Mouse (Mus musculus) lung, adult 2 months (tissue): ENCODE data around the gene Shisal1. TPM values are rescaled to one million over a fixed set of nuclear protein-coding genes. Genes with fewer than 3 reads are reported as not detected.

Experiments
- DNase-seq: peaks from one replicate; pipeline ENCODE4 v3.0.0; 2022
- H3K4me1 ChIP-seq: fragments of 200-500 bp; 2 replicates; pipeline ENCODE4 v1.6.1; 2011; ENCODE audit warnings: low read length; ENCODE audit not compliant: control insufficient read depth, insufficient read depth
- H3K4me3 ChIP-seq: fragments of 200-500 bp; replicated peaks from 2 replicates; pipeline ENCODE3; 2011; ENCODE audit warnings: low read depth, mild to moderate bottlenecking, control low read depth, low read length; ENCODE audit errors: extremely low read depth
- CTCF ChIP-seq: fragments of 200-500 bp; IDR thresholded peaks from 2 replicates; pipeline ENCODE4 v1.5.1; 2011; ENCODE audit warnings: mild to moderate bottlenecking, low read length, control low read depth; ENCODE audit not compliant: insufficient read depth
- POLR2A ChIP-seq: fragments of 200-500 bp; IDR thresholded peaks from 2 replicates; pipeline ENCODE4 v1.6.1; 2011; ENCODE audit warnings: low read depth, mild to moderate bottlenecking, control low read depth, low read length, borderline replicate concordance; ENCODE audit errors: extremely low read depth
- WGBS: fragments of 180-500 bp; shearing (Covaris S2); methylation state at CpG from one replicate; pipeline ENCODE4 v1.1.7; 2018; 5-methylcytosine and 5-hydroxymethylcytosine counted together
- polyA plus RNA-seq: library from polyadenylated mRNA; depleted of rRNA; stranded (reverse); fragments of >200 nt; gene quantifications from 2 replicates; pipeline ENCODE4 v1.2.3, GENCODE M21; 2012

The Shisal1 gene
- polyA plus RNA-seq, 1 experiment: 9.4 TPM

DNA sequence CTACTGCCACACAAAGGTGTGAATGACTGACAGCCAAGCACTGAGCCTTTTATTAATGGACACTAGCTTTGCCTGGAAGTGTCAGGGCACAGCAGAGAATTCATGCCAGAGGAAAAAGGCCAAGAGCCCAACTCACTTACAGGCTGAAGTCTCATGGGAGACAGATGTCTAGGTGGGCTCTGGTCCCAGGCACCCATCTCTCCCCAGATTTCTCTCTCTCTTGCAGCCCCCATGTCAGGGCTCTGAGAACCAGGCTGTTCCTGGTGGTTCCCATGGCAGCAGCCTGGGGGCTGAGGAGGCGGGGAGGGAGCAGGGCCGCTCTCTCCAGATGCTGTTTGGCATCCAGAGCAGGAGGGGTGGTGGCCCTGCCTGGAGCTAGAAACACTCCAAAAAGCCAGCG lies 38.3 kb downstream of the Shisal1 start:
- Histone ChIP-seq H3K4me3 (no peak overlapping the region), H3K4me1 (no peaks in the 10 kb centered on the region; the same call in 1 of the 2 replicates)
- TF ChIP-seq CTCF: no peak
- TF ChIP-seq POLR2A: no peak
- no peak for DNase-seq
- 64% methylated on average over 3 of the region's 3 CpGs for WGBS

- Histone ChIP-seq H3K4me3 (no peak overlapping the region), H3K4me1 (no peaks in the 10 kb centered on the region)
- no peak for DNase-seq
- WGBS: 78% methylated on average over 3 of the region's 3 CpGs
- TF ChIP-seq POLR2A: no peak
- TF ChIP-seq CTCF: no peak
Observed at GRCm38 (mm10) chr15:84405759-84406158, 41.1 kb downstream of the Shisal1 start.

DNA sequence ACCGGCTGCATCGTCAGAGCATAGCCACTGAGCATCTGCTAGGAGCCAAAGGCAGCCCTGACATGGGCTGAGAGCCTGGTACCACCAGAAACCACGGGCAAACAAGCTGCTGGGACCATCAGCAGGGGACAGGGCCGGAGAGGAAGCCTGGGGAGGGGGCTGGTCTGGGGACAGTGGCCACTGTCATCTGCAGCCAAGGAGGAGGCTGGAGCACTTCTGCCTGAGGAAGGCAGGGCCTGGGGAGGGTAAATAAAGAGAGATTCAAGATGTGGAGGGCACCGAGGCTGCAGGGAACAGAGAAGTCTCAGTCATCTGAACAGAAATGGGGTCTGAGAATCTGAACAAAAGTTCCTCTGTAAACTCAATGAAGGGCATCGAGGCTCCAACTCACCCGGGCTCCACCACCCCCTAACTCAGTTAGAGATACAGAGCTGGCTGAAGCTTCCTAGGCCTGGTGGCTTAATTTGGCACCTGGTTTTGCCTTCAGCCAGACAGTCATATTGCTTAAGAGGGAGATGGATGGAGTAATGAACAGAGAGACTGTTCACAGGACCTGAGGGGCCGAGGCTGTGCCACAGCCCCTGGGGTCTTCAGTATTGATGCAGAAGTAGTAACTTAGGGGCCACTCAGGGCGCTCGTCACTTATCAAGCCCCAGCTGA lies 43.3 kb downstream of the Shisal1 start:
- no peak for TF ChIP-seq CTCF
- TF ChIP-seq POLR2A: no peak
- H3K4me1 ChIP-seq: no peaks in the 10 kb centered on the region
- H3K4me3 ChIP-seq: no peak overlapping the region
- 62% methylated on average over 10 of the region's 10 CpGs for WGBS
- DNase-seq: no peak

GRCm38 (mm10) chr15:84398617-84399016 lies 48.3 kb downstream of the Shisal1 start:
- TF ChIP-seq POLR2A (no peak), CTCF (no peak)
- no peaks in the 10 kb centered on the region for H3K4me1 ChIP-seq
- WGBS: 70% methylated on average over 4 of the region's 4 CpGs
- no peak for DNase-seq
- H3K4me3 ChIP-seq: no peak overlapping the region

GRCm38 (mm10) chr15:84397663-84398169 lies 49.2 kb downstream of the Shisal1 start:
- no peak for DNase-seq
- Histone ChIP-seq H3K4me3 (no peak overlapping the region), H3K4me1 (no peaks in the 10 kb centered on the region)
- WGBS: 62% methylated on average over 14 of the region's 14 CpGs
- TF ChIP-seq CTCF (no peak), POLR2A (no peak)

DNA sequence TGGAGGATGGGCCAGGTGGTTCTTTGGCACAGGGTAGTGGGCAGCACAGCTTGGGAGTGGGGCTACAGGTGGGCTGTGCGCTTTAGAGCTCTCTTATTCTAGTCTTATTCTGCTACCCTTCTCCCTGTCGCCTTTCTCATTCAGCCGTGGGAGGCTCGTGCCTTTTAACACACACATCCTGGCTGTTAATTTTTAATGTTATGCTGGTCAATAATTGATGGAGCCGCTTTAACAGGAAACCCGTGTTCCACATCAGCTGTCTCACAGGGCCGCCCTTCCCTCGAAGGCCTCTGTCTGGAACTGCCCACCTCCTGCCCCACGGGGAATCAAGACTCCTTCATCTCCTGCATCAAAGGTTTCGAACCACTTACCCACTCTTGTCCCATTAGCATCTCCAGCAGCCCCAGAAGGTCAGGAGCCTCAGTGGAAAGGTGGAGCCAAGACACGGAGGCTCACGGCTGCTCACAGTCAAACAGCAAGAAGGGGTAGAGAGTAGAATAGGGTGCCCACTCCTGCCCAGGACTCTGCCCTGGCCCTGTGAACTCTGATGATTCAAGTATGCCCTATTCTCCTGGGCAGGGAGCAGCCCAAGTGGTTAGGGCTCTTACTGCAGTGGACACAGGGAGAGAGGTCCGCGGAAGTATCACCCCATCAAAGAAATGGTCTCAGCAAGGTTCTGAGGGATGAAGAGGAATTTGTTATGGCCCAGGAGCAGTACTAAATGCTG lies 51.4 kb downstream of the Shisal1 start:
- no peak for DNase-seq
- no peak for TF ChIP-seq POLR2A
- no peak for TF ChIP-seq CTCF
- Histone ChIP-seq H3K4me1 (no peaks in the 10 kb centered on the region), H3K4me3 (no peak overlapping the region)
- 61% methylated on average over 14 of the region's 14 CpGs for WGBS

GRCm38 (mm10) chr15:84393341-84393740 lies 53.6 kb downstream of the Shisal1 start:
- TF ChIP-seq CTCF (0 out of 2 replicates have a peak, but pooled peaks have one; percentile 2), POLR2A (no peak)
- no peak for DNase-seq
- WGBS: 50% methylated on average over 6 of the region's 6 CpGs
- H3K4me3 ChIP-seq: no peak overlapping the region
- H3K4me1 ChIP-seq: no peaks in the 10 kb centered on the region

DNA sequence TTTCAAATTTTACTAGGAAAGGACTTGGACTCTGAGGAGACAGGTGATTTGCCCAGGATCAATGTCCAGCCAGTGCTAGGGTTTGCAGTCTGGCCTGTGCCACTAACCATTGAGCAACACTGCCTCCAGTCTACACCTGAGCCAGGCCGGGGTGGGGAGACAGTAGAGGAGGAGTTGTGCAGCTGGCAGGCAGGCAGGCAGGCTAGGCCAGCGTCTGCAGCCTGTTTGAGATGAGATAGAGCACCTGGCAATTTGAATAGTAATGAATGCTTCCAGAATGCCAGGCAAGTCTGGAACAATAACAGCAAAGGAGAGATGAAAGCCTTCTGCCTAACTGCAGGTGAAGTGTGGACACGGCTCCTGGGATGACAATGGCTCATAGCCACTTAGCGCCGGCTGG lies 54.1 kb downstream of the Shisal1 start:
- 77% methylated on average over 5 of the region's 5 CpGs for WGBS

GRCm38 (mm10) chr15:84392131-84392530 lies 54.8 kb downstream of the Shisal1 start:
- DNase-seq: no peak
- WGBS: 87% methylated on average over 4 of the region's 4 CpGs
- H3K4me3 ChIP-seq: no peak overlapping the region
- TF ChIP-seq POLR2A: no peak
- TF ChIP-seq CTCF: no peak
- H3K4me1 ChIP-seq: no peaks in the 10 kb centered on the region

More for the DNA sequence above, 54.1 kb downstream of the Shisal1 start:
- H3K4me3 ChIP-seq: no peak overlapping the region
- TF ChIP-seq POLR2A: no peak
- TF ChIP-seq CTCF: no peak
- no peak for DNase-seq
- H3K4me1 ChIP-seq: no peaks in the 10 kb centered on the region

DNA sequence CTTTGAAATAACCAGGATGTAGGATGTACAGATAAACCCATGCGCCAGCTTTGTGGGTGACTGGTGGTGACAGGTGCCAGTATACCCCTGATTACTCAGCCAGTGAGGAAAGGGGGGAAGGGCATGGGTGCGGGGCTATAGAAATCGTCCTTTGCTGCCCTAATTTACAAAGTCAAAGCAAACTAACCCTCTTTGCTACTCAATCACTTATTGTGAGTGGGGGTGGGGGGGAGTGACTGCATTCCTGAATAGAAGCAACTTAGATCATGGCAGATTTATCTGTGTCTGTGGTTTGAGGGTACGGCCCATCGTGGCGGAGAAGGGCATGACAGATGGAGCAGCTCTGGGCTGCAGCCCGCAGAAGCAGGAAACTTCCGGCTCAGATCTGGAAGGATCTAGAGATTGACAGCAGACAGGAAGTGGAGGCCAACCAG lies 58.2 kb downstream of the Shisal1 start:
- TF ChIP-seq CTCF (no peak), POLR2A (no peak)
- H3K4me1 ChIP-seq: no peaks in the 10 kb centered on the region
- 69% methylated on average over 8 of the region's 8 CpGs for WGBS
- DNase-seq: no peak
- no peak overlapping the region for H3K4me3 ChIP-seq
